Mouse (Mus musculus): ENCODE measurements around the gene Ssbp3.

Gene Ssbp3

DNA sequence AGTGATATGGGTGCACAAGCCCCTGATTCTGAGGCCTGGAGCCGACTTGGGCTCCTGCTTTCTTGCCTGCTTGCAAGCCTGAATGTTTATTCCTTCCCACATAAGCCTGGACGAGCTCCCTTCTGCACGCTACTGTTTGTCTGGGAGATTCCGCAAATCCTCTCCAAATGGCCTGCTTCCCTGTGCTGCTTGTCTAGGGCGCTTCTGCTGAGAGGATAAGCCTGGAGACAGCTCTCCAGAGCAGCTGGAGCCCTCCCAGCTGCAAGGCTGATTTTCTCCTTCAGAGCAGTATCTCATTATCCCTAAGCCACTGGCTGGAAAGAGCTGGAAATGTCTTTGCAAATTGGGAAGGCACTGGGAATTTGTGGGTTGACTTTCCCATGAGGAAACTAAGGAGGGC lies 165.0 kb downstream of the Ssbp3 start:
- Histone ChIP-seq H3K9me3 (ENCODE audit: low read length) (no peaks in the 10 kb centered on the region), H3K4me1 (replicated peaks; ENCODE audit: low read depth, low read length) (no peaks in the 10 kb centered on the region), H3K36me3 (ENCODE audit: insufficient read depth, low read length) (no peaks in the 10 kb centered on the region), H3K27me3 (ENCODE audit: insufficient read depth, low read length) (no peaks in the 10 kb centered on the region), H3K4me3 (replicated peaks; ENCODE audit: low read length) (no peak overlapping the region)
- no peak for TF ChIP-seq NANOG (IDR thresholded peaks at IDR 0.05; ENCODE audit: borderline replicate concordance, low read length)
- no peak for TF ChIP-seq POU5F1 (IDR thresholded peaks at IDR 0.05; ENCODE audit: borderline replicate concordance, low read length)
- TF ChIP-seq CTCF (conservative IDR thresholded peaks at IDR 0.05; ENCODE audit: low read length) = no peak

DNA sequence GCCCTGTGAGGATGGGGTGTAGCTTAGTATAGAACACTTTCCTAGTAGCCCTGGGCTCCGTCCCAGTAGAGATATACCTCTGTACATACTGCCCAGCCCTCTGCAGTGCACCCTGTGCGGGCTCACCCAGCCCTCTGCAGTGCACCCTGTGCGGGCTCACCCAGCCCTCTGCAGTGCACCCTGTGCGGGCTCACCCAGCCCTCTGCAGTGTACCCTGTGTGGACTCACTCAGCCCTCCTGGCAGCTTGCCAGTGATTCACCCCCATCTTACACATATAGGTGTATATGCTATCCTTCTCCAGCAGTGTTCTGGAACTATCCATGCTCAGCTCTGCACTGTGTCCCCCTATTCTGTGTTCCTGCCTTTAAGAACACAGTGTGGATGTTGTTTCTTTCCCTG lies 168.4 kb downstream of the Ssbp3 start:
- no peak for TF ChIP-seq POU5F1 (IDR thresholded peaks at IDR 0.05; ENCODE audit: borderline replicate concordance, low read length)
- no peak for TF ChIP-seq CTCF (conservative IDR thresholded peaks at IDR 0.05; ENCODE audit: low read length)
- TF ChIP-seq NANOG (IDR thresholded peaks at IDR 0.05; ENCODE audit: borderline replicate concordance, low read length) = no peak
- no peaks in the 10 kb centered on the region for H3K36me3 ChIP-seq (ENCODE audit: insufficient read depth, low read length)
- H3K9me3 ChIP-seq (ENCODE audit: low read length) = no peaks in the 10 kb centered on the region
- H3K27me3 ChIP-seq (ENCODE audit: insufficient read depth, low read length) = no peaks in the 10 kb centered on the region
- no peaks in the 10 kb centered on the region for H3K4me1 ChIP-seq (replicated peaks; ENCODE audit: low read depth, low read length)
- H3K4me3 ChIP-seq (replicated peaks; ENCODE audit: low read length) = no peak overlapping the region

DNA sequence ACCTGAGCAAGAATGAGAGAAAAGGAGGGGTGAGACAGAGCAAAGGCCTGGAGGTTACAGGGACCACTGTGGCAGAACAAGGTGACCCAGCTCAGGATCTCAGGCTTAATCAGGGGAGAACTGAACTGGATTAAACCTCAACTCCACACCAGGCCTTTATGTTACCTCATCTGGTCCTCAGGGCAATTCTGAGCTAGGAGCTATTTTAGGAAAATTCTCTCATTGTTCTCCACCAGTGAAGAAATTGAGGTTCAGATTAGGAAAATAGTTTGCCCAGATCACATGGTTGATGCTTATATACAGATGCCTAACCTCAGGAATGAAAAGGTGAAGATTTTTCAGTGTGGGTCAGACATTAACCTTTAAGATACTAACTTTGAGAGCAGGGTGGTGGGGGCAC lies 169.2 kb downstream of the Ssbp3 start:
- H3K9me3 ChIP-seq (ENCODE audit: low read length) = no peaks in the 10 kb centered on the region
- TF ChIP-seq NANOG (IDR thresholded peaks at IDR 0.05; ENCODE audit: borderline replicate concordance, low read length) (no peak), CTCF (conservative IDR thresholded peaks at IDR 0.05; ENCODE audit: low read length) (no peak), POU5F1 (IDR thresholded peaks at IDR 0.05; ENCODE audit: borderline replicate concordance, low read length) (no peak)
- H3K36me3 ChIP-seq (ENCODE audit: insufficient read depth, low read length) = no peaks in the 10 kb centered on the region
- no peak overlapping the region for H3K4me3 ChIP-seq (replicated peaks; ENCODE audit: low read length)
- no peaks in the 10 kb centered on the region for H3K27me3 ChIP-seq (ENCODE audit: insufficient read depth, low read length)
- H3K4me1 ChIP-seq (replicated peaks; ENCODE audit: low read depth, low read length) = peaks cover 5% of the 10 kb centered on the region

DNA sequence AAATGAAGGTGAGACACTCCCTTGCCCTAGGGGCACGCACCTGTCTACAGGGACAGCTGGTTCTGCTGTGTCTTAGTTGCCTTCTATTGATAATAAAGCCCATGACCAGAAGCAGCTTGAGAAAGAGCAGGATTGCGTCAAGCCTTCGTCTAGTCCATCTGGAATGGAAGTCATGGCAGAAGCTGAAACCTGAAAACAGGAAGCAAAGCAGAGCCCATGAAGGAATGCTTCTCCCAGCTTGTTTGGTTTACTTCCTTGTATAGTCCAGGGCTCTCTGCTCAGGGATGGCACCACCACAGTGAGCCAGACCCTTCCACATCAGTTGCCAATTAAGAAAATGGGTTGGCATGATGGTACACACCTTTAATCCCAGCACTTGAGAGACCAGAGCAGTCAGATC lies 171.7 kb downstream of the Ssbp3 start:
- Histone ChIP-seq H3K4me3 (replicated peaks; ENCODE audit: low read length) (no peak overlapping the region), H3K36me3 (ENCODE audit: insufficient read depth, low read length) (no peaks in the 10 kb centered on the region), H3K27me3 (ENCODE audit: insufficient read depth, low read length) (no peaks in the 10 kb centered on the region; the same call in 1 of the 2 replicates), H3K4me1 (replicated peaks; ENCODE audit: low read depth, low read length) (peaks cover 8% of the 10 kb centered on the region), H3K9me3 (ENCODE audit: low read length) (no peaks in the 10 kb centered on the region)
- TF ChIP-seq NANOG (IDR thresholded peaks at IDR 0.05; ENCODE audit: borderline replicate concordance, low read length) = no peak
- TF ChIP-seq POU5F1 (IDR thresholded peaks at IDR 0.05; ENCODE audit: borderline replicate concordance, low read length) = no peak
- TF ChIP-seq CTCF (conservative IDR thresholded peaks at IDR 0.05; ENCODE audit: low read length) = no peak

DNA sequence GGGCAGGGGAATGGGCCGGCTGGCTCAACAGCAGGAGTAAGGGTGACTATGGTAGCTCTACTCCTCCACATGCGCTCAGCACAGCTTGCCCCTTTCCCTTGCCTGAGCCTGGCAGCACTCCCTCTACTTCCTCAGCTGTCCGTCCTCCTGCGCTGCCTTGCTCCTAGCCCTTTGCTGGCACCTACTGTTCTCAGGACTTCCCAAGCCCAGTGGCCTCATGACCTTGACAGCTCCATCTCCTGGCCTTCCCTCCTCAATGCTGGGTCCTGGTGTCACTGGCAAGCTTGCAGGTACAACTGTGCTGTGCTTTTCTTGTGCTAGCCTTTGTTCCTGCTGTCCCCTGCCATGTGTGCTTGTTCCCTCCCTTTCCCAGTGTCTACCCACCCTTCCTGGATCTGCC lies 172.6 kb downstream of the Ssbp3 start:
- Histone ChIP-seq H3K4me3 (replicated peaks; ENCODE audit: low read length) (no peak overlapping the region), H3K27me3 (ENCODE audit: insufficient read depth, low read length) (no peaks in the 10 kb centered on the region; the same call in 1 of the 2 replicates), H3K4me1 (replicated peaks; ENCODE audit: low read depth, low read length) (peaks cover 9% of the 10 kb centered on the region), H3K36me3 (ENCODE audit: insufficient read depth, low read length) (no peaks in the 10 kb centered on the region), H3K9me3 (ENCODE audit: low read length) (no peaks in the 10 kb centered on the region)
- no peak for TF ChIP-seq CTCF (conservative IDR thresholded peaks at IDR 0.05; ENCODE audit: low read length)
- TF ChIP-seq POU5F1 (IDR thresholded peaks at IDR 0.05; ENCODE audit: borderline replicate concordance, low read length) = no peak

DNA sequence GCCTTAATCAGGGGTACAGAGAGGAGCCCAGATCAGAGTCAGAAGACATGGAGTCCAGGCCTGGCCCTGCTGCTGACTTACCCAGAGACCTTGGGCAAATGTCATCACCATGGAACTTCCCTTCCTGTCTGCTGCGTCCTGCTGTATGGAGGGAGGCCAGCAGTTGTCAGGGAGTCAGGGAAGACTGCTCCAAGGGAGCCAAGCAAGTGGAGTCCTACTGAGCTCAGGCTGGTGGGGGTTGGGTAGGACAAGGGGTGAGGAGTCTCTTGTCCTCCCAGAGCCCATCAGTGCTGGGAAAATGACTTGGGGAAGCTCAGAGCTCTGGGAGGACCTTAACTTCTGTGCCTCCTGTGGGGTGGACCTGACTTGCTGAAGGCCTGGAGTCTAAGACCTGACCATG lies 173.8 kb downstream of the Ssbp3 start:
- Histone ChIP-seq H3K4me3 (replicated peaks; ENCODE audit: low read length) (no peak overlapping the region), H3K27me3 (ENCODE audit: insufficient read depth, low read length) (no peaks in the 10 kb centered on the region; the same call in none of the 2 replicates), H3K36me3 (ENCODE audit: insufficient read depth, low read length) (no peaks in the 10 kb centered on the region), H3K9me3 (ENCODE audit: low read length) (no peaks in the 10 kb centered on the region), H3K4me1 (replicated peaks; ENCODE audit: low read depth, low read length) (peaks cover 13% of the 10 kb centered on the region)
- TF ChIP-seq CTCF (conservative IDR thresholded peaks at IDR 0.05; ENCODE audit: low read length) (no peak), POU5F1 (IDR thresholded peaks at IDR 0.05; ENCODE audit: borderline replicate concordance, low read length) (no peak), NANOG (IDR thresholded peaks at IDR 0.05; ENCODE audit: borderline replicate concordance, low read length) (no peak)

DNA sequence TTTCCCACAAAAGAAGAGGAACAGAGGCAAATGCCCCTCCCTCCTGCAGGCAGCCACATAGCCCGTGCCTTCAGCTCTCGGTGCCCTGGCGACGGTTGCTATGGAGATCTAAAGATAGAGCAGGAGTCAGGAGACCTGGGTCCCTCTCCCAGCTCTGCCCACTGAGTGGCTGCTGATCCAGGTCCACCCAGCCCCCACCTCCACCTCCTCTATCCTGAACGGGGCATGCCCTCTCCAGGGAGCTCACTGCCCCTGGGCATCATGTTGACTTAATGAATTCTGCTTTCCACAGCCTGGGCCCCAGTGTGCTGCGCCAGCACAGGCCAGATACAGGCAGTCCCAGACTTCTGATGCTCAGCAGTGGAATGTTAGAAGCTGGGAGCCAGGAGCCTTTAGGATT lies 174.4 kb downstream of the Ssbp3 start:
- H3K27me3 ChIP-seq (ENCODE audit: insufficient read depth, low read length) = peaks cover 3% of the 10 kb centered on the region
- H3K4me3 ChIP-seq (replicated peaks; ENCODE audit: low read length) = no peak overlapping the region
- TF ChIP-seq CTCF (conservative IDR thresholded peaks at IDR 0.05; ENCODE audit: low read length) = no peak
- no peak for TF ChIP-seq NANOG (IDR thresholded peaks at IDR 0.05; ENCODE audit: borderline replicate concordance, low read length)
- TF ChIP-seq POU5F1 (IDR thresholded peaks at IDR 0.05; ENCODE audit: borderline replicate concordance, low read length) = no peak
- H3K36me3 ChIP-seq (ENCODE audit: insufficient read depth, low read length) = no peaks in the 10 kb centered on the region
- no peaks in the 10 kb centered on the region for H3K9me3 ChIP-seq (ENCODE audit: low read length)
- H3K4me1 ChIP-seq (replicated peaks; ENCODE audit: low read depth, low read length) = peaks cover 13% of the 10 kb centered on the region

DNA sequence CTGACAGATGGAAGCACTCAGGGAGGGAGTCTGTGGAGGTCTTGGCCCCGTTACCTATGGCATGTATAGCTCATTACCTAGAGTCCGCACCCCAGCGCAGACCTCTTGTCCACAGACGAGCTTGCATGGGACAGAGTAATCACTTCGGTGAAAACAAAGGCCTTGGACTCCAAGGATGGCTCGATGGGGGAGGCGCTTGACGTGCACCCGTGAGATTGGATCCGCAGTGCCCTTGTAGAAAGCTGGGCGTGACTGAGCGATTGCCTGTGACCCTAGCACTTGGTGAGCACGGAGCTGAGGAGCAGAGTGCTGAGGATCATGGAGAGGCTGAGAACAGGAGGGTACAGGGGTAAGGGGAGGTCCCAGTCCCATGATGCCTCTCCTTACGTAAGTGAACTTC lies 181.2 kb downstream of the Ssbp3 start:
- Histone ChIP-seq H3K27me3 (ENCODE audit: insufficient read depth, low read length) (peaks cover 17% of the 10 kb centered on the region), H3K4me1 (replicated peaks; ENCODE audit: low read depth, low read length) (peaks cover 32% of the 10 kb centered on the region), H3K4me3 (replicated peaks; ENCODE audit: low read length) (no peak overlapping the region), H3K9me3 (ENCODE audit: low read length) (no peaks in the 10 kb centered on the region), H3K36me3 (ENCODE audit: insufficient read depth, low read length) (no peaks in the 10 kb centered on the region)
- TF ChIP-seq NANOG (IDR thresholded peaks at IDR 0.05; ENCODE audit: borderline replicate concordance, low read length) = no peak

DNA sequence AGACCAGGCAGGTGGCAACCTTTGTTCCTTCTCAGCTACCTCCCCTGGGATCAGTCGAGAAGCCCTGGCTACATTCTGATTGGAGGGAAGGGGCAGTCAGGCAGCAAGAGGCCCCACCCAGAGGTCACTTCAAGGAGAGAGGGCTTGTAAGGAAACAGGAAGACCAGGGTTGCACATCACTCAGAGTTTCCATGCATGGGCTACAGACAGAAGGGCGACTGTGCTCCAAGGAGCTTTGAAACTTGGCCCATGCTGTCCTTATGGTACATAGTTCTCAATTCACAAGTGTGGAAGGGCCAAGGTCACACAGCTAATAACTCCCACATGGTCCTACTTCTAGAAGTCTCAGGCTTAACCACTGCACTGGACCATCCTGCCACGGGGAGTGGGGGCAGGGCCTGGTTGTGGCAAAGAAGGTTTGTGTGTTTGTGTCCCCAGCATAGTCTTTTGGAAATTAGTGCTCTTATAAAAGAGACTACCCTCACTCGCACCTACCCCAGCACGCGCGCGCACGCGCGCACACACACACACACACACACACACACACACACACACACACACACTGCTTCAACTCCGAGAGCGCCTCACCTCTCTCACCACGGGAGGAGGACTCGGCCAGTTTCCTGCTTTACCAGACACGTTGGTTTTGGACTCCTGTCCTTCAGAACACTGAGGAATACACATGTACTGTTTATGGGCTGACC lies 184.1 kb downstream of the Ssbp3 start:
- TF ChIP-seq POU5F1 (IDR thresholded peaks at IDR 0.05; ENCODE audit: borderline replicate concordance, low read length) = no peak
- no peak for TF ChIP-seq NANOG (IDR thresholded peaks at IDR 0.05; ENCODE audit: borderline replicate concordance, low read length)
- no peak for TF ChIP-seq CTCF (conservative IDR thresholded peaks at IDR 0.05; ENCODE audit: low read length)
- Histone ChIP-seq H3K27me3 (ENCODE audit: insufficient read depth, low read length) (peaks cover 26% of the 10 kb centered on the region), H3K4me3 (replicated peaks; ENCODE audit: low read length) (no peak overlapping the region), H3K9me3 (ENCODE audit: low read length) (no peaks in the 10 kb centered on the region), H3K36me3 (ENCODE audit: insufficient read depth, low read length) (no peaks in the 10 kb centered on the region), H3K4me1 (replicated peaks; ENCODE audit: low read depth, low read length) (peaks cover 49% of the 10 kb centered on the region)

All from E14TG2a.4 (cell line).